Mouse (Mus musculus): ENCODE data around the gene Tspan12.

- no peak for TF ChIP-seq CTCF (IDR thresholded peaks at IDR 0.05; ENCODE audit: borderline replicate concordance, extremely low read depth, insufficient read depth, insufficient read length)
- TF ChIP-seq POLR2A (IDR thresholded peaks at IDR 0.05; ENCODE audit: borderline replicate concordance, extremely low read depth, insufficient read depth, insufficient read length, poor library complexity, severe bottlenecking), result no peak
Measured at GRCm38 (mm10) chr6:21831871-21832270, 20.4 kb downstream of the Tspan12 start.

Data from brain, embryonic 14.5 days (tissue).